Mouse (Mus musculus): ENCODE measurements around the gene Tmem255a. TPM values are rescaled to one million over a fixed set of nuclear protein-coding genes. Genes with fewer than 3 reads are reported as not detected.

Gene Tmem255a
- total RNA-seq (2015; ENCODE audit: low replicate concordance) = not detected in 2 replicates
- 0.98 TPM in 1 of 2 replicates, not detected in the other for total RNA-seq (2017; ENCODE audit: low replicate concordance)

- no peak for ATAC-seq (replicated peaks; ENCODE audit: low FRiP score, poor library complexity, severe bottlenecking)
Measured at GRCm38 (mm10) chrX:38251851-38252571, at the start of gene Tmem255a. Tmem255a (minus strand) TSS chrX:38252439.

- no peak for ATAC-seq (replicated peaks; ENCODE audit: low FRiP score, poor library complexity, severe bottlenecking)
Measured at GRCm38 (mm10) chrX:38259610-38260009, 7.4 kb upstream of the Tmem255a start.

- ATAC-seq (replicated peaks; ENCODE audit: low FRiP score, poor library complexity, severe bottlenecking) = no peak
Measured at GRCm38 (mm10) chrX:38250352-38250950, 1.8 kb downstream of the Tmem255a start.

GRCm38 (mm10) chrX:38249640-38250351, 2.4 kb downstream of the Tmem255a start:
- ATAC-seq (replicated peaks; ENCODE audit: low FRiP score, poor library complexity, severe bottlenecking) = no peak

GRCm38 (mm10) chrX:38247601-38248000, 4.6 kb downstream of the Tmem255a start:
- ATAC-seq (replicated peaks; ENCODE audit: low FRiP score, poor library complexity, severe bottlenecking) = no peak

GRCm38 (mm10) chrX:38247108-38247507, 5.1 kb downstream of the Tmem255a start:
- no peak for ATAC-seq (replicated peaks; ENCODE audit: low FRiP score, poor library complexity, severe bottlenecking)

GRCm38 (mm10) chrX:38237731-38238130, 14.5 kb downstream of the Tmem255a start:
- no peak for ATAC-seq (replicated peaks; ENCODE audit: low FRiP score, poor library complexity, severe bottlenecking)

GRCm38 (mm10) chrX:38229888-38230287, 22.4 kb downstream of the Tmem255a start:
- no peak for ATAC-seq (replicated peaks; ENCODE audit: low FRiP score, poor library complexity, severe bottlenecking)

GRCm38 (mm10) chrX:38222757-38223156, 29.5 kb downstream of the Tmem255a start:
- no peak for ATAC-seq (replicated peaks; ENCODE audit: low FRiP score, poor library complexity, severe bottlenecking)

- ATAC-seq (replicated peaks; ENCODE audit: low FRiP score, poor library complexity, severe bottlenecking) = no peak
Measured at GRCm38 (mm10) chrX:38217676-38217991, 34.6 kb downstream of the Tmem255a start.

GRCm38 (mm10) chrX:38216986-38217675, 35.1 kb downstream of the Tmem255a start:
- ATAC-seq (replicated peaks; ENCODE audit: low FRiP score, poor library complexity, severe bottlenecking) = no peak

GRCm38 (mm10) chrX:38207392-38207791, 44.8 kb downstream of the Tmem255a start:
- ATAC-seq (replicated peaks; ENCODE audit: low FRiP score, poor library complexity, severe bottlenecking) = no peak

- no peak for ATAC-seq (replicated peaks; ENCODE audit: low FRiP score, poor library complexity, severe bottlenecking)
Measured at GRCm38 (mm10) chrX:38201816-38202215, 50.4 kb downstream of the Tmem255a start.

GRCm38 (mm10) chrX:38190458-38190764, 61.8 kb downstream of the Tmem255a start:
- ATAC-seq (replicated peaks; ENCODE audit: low FRiP score, poor library complexity, severe bottlenecking) = no peak

- peak; percentile 99 for ATAC-seq (replicated peaks; ENCODE audit: low FRiP score, poor library complexity, severe bottlenecking)
Measured at GRCm38 (mm10) chrX:38189552-38190457, 62.4 kb downstream of the Tmem255a start, which contains the start of gene Zbtb33. Zbtb33 (plus strand) TSS chrX:38189793.

GRCm38 (mm10) chrX:38185520-38185919, 66.7 kb downstream of the Tmem255a start:
- no peak for ATAC-seq (replicated peaks; ENCODE audit: low FRiP score, poor library complexity, severe bottlenecking)

GRCm38 (mm10) chrX:38181608-38182258, 70.5 kb downstream of the Tmem255a start:
- ATAC-seq (replicated peaks; ENCODE audit: low FRiP score, poor library complexity, severe bottlenecking) = no peak

- ATAC-seq (replicated peaks; ENCODE audit: low FRiP score, poor library complexity, severe bottlenecking) = no peak; the same call in 1 of the 2 replicates
Measured at GRCm38 (mm10) chrX:38180656-38181607, 71.3 kb downstream of the Tmem255a start.

All from erythroblast, adult 5-6 weeks (primary cell).